Mouse (Mus musculus) naive thymus-derived CD4-positive, alpha-beta T cell, adult 2 months (primary cell): Measurements from ENCODE around the gene Pus7l.
"Not testable (repeated sequence)": the region's sequence is repeated elsewhere in the genome, so short reads cannot be mapped to it uniquely, and the experiment has no call there.

Experiments used
- DNase-seq: peaks from one replicate; pipeline ENCODE4 v3.0.0-alpha.2; 2011; ENCODE audit warnings: low read depth

Gene Pus7l

DNA sequence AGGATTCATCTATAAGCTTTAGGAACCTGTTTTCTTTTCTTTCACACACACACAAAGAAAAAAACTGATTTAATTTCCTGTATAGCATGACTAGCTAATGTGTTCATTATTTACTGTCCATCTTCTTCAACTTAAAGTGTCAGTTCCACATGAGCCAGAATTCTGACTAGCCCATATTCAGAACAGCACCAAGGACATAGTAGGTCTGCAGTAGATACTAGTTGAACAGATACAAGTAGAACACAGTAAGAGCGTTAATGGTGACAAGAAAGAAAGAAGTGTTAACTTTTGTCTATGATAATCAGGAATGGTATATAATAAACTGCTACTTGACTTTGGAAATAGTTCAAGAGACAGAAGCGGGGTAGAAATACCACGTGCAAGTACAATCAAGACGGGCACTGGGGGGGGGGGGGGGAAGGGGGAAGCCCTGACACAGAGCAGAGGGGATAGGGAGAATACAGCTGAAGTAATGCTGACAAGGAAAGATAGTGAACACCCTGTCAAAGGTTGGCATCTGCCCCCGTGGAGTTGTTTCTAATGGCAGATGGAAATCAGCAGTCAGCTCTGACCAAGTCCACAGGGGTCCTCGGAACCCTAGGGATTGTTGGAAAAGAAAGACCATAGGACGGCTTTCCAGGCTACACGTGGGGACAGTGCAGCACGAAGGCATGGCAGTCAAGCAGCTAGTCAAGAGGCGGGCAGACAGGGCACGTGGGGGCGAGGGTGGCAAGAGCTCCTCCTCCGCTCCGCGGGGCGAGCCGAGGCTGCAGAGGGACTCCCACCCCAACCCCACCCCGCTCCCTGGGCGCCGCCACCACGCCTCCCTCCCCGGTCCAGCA lies 559 bp downstream of the Pus7l start:
- DNase-seq: no peak

DNA sequence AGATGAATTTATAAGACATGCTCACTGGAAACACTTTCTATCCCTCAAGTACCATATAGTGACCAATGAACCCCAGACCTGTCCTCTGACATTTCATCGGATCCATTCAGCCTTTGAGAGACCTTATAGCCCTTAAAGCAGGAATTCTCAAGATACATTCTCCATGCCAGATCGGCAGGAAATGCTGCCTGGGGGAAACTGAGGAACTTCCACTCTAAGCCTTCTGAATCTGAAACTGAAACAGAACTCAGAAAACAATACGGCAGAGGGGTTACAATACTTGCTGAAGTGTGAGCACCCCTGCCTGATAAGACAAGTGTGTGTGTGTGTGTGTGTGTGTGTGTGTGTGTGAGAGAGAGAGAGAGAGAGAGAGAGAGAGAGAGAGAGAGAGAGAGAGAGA lies 4.1 kb downstream of the Pus7l start:
- DNase-seq: no peak

DNA sequence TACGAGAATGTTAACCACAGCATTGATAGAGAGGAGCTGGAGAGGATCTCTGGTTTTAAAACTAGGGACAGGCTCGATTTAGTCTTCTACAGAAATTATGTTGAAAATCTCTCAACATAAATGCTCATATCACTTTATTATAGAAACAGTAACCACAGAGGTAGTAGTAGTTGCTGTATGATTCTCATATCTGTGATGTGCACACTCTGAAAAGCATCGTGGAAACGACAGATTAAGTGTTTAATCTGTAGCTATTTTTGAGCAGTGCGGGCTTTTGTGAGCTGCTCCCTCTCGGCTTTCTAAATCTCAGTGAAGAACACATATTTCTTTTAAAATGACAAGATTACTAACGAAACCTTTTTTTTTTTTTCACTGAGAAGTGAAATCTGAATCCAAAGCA lies 7.8 kb downstream of the Pus7l start:
- DNase-seq: no peak

DNA sequence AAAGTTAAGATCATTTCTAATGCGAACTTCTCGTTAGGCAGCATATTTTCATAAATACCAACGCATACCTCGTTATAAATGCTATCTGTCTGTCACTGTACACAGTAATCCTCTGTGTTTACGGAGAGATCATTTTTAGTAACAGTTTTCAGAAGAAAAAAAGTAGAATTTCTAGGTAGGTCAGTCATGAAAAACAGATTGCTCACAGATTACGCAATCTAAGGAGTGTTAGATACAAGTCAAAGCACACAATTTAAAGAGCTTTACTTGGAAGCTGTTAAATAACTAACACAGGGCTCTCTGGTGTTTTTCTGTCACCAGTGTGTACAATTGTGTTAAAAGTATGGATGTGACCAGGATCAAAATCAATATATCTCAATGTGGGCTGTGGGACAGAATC lies 10.4 kb downstream of the Pus7l start:
- DNase-seq: no peak

DNA sequence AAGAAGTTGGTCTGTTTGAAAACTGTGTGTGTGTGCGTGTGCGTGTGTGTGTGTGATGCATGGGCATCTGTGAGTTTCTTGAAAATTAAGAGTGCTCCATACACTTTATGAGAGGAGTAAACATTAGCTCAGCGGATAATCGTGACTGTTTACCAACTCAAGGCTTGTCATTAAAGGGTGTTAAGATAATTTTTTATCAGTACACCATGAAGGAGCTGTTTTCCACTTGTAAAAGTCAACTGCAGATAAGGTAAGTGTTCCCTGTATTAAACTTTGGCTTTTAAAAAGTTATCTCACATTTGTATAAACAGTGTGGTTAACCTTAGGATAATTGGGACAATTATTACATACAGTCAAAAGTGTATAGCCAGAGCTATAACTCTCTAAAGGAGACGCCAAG lies 11.0 kb downstream of the Pus7l start:
- DNase-seq: no peak

DNA sequence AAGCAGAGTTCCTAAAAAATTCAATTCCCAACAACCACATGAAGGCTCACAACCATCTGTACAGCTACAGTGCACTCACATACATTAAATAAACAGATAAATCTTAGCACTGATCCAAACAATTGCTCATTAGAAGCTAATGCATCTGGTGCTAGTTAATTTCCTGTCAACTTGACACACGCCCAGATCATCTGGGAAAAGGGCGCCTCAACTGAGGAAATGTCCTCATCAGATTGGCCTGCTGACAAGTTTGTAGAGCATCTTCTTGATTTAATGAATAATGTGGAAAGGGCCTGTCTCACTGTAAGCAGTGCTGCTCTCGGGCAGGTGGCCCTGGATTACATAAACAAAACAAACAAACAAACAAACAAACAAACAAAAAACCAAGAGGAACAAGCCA lies 12.8 kb downstream of the Pus7l start:
- DNase-seq: no peak

DNA sequence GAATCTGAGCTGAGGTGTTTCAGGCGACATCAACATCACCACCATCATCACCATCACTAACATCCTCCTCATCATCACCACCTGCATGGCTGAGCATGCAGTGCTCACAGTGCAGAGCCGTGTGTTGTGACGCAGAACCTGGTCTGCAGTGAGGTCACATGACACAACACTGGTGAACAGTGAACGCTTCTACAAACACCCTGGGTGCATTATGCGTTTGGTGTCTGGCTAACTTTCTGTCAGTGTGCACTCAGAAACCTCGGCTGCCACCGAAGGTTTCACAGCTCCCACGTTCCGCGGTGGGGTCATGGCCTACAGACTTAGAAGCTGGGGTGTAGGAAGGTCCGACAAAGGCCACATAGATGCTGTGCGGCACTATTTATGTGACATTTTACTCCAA lies 18.4 kb downstream of the Pus7l start:
- no peak for DNase-seq

DNA sequence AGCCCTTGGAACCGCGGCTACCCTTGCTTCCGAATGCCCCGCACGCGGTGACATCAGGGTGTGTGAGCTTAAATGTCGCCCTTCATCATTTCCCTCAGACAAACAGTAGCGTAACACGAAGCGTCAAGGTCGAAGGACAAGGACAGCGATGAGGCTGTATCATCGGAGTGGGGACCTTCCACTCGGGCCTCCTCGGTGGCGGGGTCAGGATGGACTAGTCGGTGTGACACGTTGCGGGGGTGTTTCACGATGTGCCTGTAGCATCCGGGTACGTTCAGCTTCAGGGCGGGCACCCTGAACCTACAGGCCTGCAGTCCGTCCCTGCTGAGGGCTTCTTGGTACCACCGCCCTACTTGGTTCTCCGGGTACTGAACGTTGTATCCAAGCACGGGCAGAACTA lies 20.1 kb downstream of the Pus7l start:
- no peak for DNase-seq

DNA sequence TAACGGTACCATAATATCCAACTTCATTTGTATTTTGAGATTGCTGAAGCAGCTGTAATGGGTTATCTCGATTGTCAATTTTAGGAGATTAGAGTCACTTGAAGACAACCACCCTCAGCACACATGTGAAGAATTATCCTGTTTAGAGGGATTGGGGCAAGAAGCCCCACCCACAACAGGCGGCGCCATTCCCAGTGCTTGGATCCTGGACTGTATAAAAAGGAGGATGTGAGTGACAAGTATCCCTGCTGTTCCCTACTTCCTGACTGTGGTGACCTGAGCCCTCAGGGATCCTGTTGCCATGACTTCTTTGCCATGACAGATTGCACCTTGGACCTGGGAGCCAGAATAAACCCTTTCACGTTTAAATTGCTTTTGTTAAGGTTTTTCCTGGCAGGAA lies 22.4 kb downstream of the Pus7l start:
- no peak for DNase-seq

DNA sequence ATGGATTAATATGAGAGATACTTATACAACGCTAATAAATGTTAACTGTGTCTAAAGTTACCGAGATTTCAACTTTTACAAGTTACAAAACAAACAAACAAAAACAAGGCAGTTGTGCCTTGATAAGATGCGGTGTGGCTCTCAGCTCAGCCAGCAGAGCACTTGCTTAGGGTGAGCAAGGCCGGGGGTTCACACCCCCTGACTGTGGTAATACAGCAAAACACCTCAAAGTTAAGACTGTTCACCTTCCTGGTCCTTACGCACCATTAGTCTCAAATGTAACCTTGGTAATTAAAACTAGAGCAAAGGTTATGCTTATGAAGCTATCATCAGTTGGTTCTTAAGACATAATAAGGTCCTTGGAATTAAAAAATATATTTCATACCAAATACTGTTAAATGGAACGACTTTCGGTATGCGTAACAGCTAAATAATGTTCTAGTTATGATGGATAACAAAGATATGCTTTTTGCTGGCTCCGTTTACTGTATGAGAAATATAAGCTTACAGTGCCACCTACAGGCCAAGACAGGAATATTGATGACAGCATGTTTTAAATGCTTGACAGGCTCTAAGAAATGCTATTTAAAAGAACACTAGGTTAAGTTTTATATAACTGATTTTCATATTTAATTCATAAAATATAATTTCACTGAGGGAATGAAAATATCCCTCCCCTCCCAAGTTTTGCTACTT lies 23.0 kb downstream of the Pus7l start:
- DNase-seq: peak; percentile 85

DNA sequence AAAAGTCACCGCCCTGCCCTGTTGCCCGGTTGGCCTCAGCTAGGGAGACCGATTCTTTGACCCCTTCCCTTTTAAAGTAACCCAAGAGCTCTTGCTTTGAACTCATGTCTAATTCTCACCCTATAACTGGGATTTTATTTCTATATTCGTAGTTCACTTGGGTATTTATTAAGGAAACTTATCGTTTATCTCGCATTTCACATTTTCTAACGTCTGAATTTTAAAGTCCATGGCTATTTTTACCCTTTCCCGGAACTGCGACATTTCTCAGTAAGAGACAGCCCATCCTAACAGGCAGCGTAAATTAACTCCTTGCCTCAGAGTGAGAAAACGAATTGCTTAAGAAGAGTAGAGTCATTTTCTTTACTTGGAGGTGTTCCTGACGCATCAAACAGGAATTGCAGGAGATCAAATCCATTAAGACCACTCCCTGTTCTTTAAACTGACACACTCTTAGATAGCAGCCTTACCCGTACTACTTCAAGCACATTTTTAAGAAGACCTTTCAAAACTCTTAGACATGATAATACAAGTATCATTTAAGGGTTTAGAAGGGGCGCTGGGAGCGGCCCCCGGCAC lies 25.3 kb downstream of the Pus7l start:
- DNase-seq: no peak

DNA sequence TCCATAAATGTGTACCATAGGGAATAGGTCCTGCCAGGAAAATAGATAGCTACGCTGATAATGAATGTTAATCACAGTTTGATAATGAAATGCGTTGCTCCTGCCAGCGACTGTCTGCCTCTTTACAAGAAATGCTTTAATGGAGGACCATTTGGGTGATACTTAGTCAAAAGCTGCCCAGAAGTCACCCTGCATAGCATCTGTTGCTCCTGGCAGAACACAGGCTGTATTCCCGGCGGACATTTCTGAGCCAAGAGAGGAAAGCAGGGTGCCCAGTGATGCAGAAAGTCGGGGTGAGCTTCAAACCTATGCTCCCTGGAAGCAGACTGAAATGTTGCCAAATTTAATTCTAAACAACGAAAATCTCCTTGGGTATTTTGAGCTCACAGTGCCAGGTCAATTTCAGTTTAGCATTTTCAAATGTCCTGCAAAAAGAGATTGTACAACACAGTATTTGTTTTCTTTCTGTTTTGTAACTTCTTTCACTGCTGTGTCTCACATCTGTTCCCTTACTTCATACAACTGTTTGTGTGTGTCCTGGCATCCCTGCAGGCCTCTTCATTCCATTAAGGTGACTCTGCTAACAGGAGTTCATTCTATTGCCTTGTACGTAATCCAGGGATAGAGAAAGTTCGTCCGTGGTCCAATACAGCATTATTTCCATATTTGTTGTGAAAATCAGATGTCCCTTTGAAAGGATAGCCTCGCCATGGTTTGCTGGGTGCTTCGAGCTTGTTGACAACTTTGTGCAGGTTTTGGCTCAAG lies 39.7 kb downstream of the Pus7l start:
- no peak for DNase-seq

DNA sequence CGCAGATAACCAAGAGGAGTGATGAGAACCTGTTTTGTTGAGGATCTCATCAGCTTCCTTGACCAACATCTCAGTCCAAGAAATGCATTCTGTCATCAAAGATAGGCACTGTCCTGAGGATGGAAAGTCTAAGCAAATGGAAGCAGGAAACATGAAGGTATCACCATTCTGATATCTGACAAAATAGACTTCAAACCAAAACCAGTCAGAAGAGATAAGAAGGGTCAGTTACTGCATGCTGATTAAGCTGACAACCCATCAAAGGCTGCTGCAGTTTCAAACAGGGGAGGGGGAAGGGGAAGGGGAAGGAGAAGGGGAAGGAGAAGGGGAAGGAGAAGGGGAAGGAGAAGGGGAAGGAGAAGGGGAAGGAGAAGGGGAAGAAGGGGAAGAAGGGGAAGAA lies 44.1 kb downstream of the Pus7l start:
- DNase-seq: no peak

DNA sequence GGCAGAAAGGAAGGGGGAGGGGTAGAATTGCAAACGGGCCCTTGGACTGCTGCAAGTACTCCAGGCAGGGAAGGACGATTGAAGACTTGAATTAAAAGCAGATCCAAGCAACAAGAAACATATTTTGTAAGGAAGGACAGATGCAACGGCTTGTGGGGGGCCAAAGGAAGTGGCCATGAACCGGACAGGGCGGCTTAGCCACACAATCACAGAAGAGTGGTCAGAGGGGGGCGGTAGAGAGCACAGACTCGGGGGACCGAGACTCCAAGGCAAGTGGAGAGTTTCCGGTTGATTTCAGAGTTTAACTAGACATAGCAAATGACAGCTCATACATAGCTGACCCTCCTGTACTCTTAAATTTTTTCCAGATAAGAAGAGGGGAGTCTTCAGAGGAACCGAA lies 47.4 kb downstream of the Pus7l start:
- no peak for DNase-seq

DNA sequence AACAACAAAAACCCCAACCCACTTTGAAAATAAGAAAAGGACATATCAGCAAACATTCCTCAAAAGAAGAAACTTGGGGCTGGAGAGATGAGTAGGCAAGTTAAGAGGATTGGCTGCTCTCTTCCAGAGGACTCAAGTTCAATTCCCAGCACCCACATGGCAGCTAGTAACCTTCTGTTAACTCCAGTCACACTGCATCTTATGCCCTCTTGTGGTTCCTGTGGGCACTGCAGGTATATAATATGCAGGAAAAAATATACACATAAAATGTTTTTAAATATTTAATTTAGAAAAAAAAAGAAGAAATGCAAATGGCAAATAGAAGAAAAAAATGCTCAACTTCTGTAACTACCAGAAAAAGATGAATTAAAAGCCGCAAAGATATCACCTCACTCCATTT lies 48.9 kb downstream of the Pus7l start:
- no peak for DNase-seq

DNA sequence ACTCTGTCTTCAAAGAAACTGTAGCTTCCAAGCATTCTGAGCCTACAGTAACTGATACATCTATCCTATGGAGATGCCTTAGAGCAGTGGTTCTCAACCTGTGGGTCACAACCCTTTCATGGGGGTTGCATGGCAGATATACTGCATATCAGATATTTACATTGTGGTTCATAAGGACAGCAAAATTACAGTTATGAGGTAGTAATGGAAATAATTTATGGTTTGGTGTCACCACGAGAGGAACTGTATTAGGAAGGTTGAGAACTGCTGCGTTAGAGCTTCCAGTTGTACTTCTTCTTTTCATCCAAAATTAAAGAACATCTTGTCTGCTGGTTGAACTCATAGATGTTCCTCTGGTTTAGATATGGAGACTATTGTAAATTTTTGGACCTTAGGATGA lies 53.9 kb downstream of the Pus7l start:
- no peak for DNase-seq

DNA sequence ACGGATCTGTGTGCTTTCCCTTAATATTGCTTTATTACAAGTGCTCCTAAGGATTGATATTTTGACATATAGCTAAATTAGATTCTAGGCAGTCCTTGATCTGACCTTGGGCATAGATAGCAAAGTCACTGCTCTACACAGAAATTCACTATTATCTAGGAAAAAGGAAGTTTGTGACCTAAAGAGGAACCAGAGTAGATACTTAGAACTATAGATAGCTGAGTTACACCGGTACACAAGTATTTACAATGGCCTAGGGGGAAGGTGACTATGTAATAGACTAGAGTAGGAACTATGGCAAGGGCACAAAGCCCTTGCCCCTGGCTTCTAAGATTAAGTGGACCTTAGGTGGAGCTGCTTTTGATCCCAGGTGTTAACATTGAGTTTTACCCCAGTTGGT lies 55.3 kb downstream of the Pus7l start:
- not testable (repeated sequence) for DNase-seq

DNA sequence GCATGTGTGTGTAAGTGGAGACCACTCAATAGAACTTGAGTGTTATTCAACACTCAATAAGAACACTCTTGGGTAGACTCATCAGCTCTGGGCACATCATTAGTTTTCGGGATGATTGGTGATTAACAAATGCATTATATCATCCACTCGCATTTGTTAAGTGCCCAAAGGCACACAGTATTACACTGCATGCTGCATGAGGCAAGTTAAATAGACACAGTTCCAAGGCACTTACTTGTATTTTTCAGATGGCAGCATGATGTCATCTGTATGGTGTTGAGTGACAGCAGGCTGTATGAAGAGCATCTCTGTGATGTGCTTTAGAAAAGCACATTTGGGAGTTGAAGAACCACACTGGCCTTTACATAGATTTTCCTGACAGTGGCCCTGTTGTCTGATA lies 60.8 kb downstream of the Pus7l start:
- DNase-seq: no peak

DNA sequence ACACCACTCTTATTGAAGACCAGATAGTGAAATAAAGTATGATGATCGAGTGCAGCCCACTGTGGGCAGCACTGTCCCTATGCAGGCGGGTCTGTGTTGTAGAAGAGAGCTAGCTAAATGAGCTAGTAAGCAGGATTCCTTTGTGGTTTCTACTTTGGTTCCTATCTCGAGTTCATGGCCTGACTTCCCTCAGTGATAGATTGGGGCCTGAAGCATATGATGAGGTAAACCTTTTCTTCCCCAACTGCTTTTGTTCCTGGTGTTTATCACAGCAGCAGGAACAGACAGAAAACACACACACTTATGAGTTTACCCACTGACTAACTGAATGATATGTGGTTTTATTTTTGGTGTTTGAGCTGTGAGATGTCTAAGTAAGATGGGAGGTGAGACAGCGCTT lies 62.6 kb downstream of the Pus7l start:
- DNase-seq: no peak

DNA sequence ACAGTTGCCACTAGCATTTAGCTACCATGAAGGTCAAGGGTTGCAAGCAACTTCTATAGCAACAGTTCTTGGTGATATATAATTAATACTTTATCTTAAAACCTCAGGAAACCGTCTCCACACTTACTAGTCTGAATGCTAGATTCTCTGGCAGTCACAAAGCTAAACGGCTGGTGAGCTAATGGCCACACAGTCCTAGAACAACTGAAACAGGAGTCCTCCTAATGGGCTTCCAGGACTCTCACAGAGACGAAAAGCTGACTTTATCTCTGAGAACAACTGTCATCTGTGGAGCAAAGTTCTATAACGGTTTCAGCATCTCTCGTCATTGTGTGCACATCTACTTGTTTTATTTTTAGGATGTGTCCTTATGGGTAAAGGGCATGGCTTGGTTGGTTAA lies 63.1 kb downstream of the Pus7l start:
- DNase-seq: no peak

DNA sequence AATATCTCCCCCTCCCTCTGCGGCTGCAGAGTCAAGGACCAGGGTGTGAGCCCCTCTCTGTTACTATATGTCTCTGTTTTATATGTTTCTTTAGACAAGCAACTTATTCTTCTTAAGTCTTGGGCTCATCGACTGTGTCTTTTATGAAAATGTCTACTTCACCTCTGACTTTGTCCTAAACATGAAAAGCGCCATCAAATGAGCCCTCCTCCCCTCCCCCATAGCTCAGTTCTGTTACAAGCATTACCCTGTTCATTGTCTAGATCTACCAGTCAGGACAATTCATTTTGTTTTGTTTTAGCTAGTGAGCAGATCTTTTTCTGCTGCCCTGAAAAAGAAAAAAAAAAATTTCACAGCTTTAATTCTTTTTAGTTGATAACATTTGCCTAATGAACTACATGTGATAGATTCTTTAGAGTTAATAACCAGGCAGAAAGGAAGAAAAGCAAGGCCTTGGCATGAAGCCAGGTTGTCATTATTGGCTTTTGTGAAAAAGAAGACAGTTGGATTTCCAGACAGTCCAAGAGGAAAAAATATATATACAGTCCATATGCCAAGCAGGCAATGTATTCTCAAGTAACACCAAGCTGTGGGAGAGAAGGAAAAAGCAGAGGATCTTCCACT lies 63.7 kb downstream of the Pus7l start:
- no peak for DNase-seq

DNA sequence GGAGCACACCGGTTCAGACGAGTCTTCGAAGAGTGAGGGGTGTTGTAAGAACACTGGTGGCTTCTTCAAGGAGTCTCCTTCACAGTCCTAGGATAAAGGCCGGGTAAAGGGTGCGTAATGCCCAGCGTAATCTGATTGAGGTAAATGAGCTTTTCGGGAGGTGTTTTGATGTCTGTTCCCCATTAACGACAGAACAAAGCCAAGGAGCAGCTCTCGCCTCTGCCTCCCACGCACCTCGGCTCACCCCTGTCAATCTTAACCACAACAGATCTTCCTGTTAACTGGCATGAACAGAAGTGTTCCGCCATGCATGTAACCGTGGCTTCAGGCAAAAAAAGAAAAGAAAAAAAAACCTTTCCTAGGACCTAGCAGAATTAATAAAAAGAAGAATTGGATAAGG lies 64.6 kb downstream of the Pus7l start:
- DNase-seq: peak; percentile 75
